In genomic region chr1:188456466-188457175, GRCm38 (mm10) we compare ENCODE assay signal across 23 mouse cellular contexts.
DNase-seq lines count a peak whose midpoint lies in the region; ATAC-seq and TF ChIP-seq lines count a peak whose summit lies in the region.
"Had no signal": no experiment of that assay in that cellular context is flagged by ENCODE, and none has a peak within 500 bp of the region (broad histone marks: within the 10 kb centered on the region; RNA-seq: fewer than 3 reads in every experiment).

No protein-coding gene starts in this region.

- no peaks in the 10 kb centered on the region for H3K27me3 ChIP-seq in embryonic facial prominence, embryonic 14.5 days (replicated peaks; ENCODE audit: control insufficient read depth, insufficient read depth, low read length)
- no peaks in the 10 kb centered on the region for H3K27me3 ChIP-seq in embryonic facial prominence, embryonic 10.5 days (replicated peaks; ENCODE audit: low read depth, poor library complexity, severe bottlenecking)
- H3K27me3 ChIP-seq in midbrain, embryonic 11.5 days (ENCODE audit: control insufficient read depth, insufficient read depth, low read length), result no peaks in the 10 kb centered on the region
- no peaks in the 10 kb centered on the region for H3K27me3 ChIP-seq in midbrain, embryonic 10.5 days (ENCODE audit: low read depth, poor library complexity, severe bottlenecking)
- H3K27me3 ChIP-seq in forebrain, embryonic 12.5 days, result peaks cover 22% of the 10 kb centered on the region
- no peaks in the 10 kb centered on the region; the same call in 1 of the 2 replicates for H3K27me3 ChIP-seq in forebrain, postnatal 0 days (ENCODE audit: insufficient read depth, low read length)
- H3K27me3 ChIP-seq: intestine, embryonic 15.5 days; stomach, embryonic 15.5 days had no signal

- H3K4me1 ChIP-seq in embryonic facial prominence, embryonic 14.5 days (ENCODE audit: control insufficient read depth, insufficient read depth, low read length), result no peaks in the 10 kb centered on the region
- no peaks in the 10 kb centered on the region for H3K4me1 ChIP-seq in embryonic facial prominence, embryonic 10.5 days
- H3K4me1 ChIP-seq in midbrain, embryonic 11.5 days (ENCODE audit: control insufficient read depth, insufficient read depth, low read length), result no peaks in the 10 kb centered on the region
- H3K4me1 ChIP-seq in midbrain, embryonic 10.5 days, result peaks cover 8% of the 10 kb centered on the region; the same call in 1 of the 2 replicates
- peaks cover 16% of the 10 kb centered on the region for H3K4me1 ChIP-seq in forebrain, embryonic 12.5 days
- H3K4me1 ChIP-seq in forebrain, postnatal 0 days (ENCODE audit: insufficient read depth), result 0 out of 2 replicates have a peak, but pooled peaks cover 7% of the 10 kb centered on the region
- H3K4me1 ChIP-seq: intestine, embryonic 15.5 days; stomach, embryonic 15.5 days had no signal

- no peak overlapping the region for H3K9ac ChIP-seq in embryonic facial prominence, embryonic 14.5 days (ENCODE audit: low read depth, low read length)
- H3K9ac ChIP-seq in midbrain, embryonic 11.5 days (ENCODE audit: low read length), result no peak overlapping the region
- H3K9ac ChIP-seq in forebrain, embryonic 12.5 days, result no peak overlapping the region
- no peak overlapping the region for H3K9ac ChIP-seq in forebrain, postnatal 0 days
- H3K9ac ChIP-seq: intestine, embryonic 15.5 days; midbrain, embryonic 13.5 days; neural tube, embryonic 13.5 days; stomach, embryonic 15.5 days had no signal

- TF ChIP-seq CTCF in forebrain, postnatal 0 days (IDR thresholded peaks at IDR 0.05; ENCODE audit: low read depth), result no peak

- intact Hi-C loops in heart, postnatal 36 days (cut with DNase I), result no loop called here

- WGBS in embryonic facial prominence, embryonic 14.5 days, result 65% methylated on average over 13 of the region's 13 CpGs
- 80% methylated on average over 13 of the region's 13 CpGs for WGBS in embryonic facial prominence, embryonic 10.5 days
- WGBS in midbrain, embryonic 11.5 days, result 74% methylated on average over 13 of the region's 13 CpGs
- 88% methylated on average over 13 of the region's 13 CpGs for WGBS in midbrain, embryonic 10.5 days
- 20% methylated on average over 13 of the region's 13 CpGs for WGBS in forebrain, embryonic 12.5 days
- 12% methylated on average over 13 of the region's 13 CpGs for WGBS in forebrain, postnatal 0 days

- H3K4me2 ChIP-seq in embryonic facial prominence, embryonic 14.5 days (ENCODE audit: low read depth, low read length), result no peak overlapping the region
- no peak overlapping the region for H3K4me2 ChIP-seq in midbrain, embryonic 11.5 days
- 0 out of 2 replicates have a peak overlapping the region, but pooled peaks have one; percentile 17 for H3K4me2 ChIP-seq in forebrain, embryonic 12.5 days
- peak overlapping the region; percentile 2; the same call in 1 of the 2 replicates for H3K4me2 ChIP-seq in forebrain, postnatal 0 days (ENCODE audit: low read depth)
- H3K4me2 ChIP-seq: intestine, embryonic 15.5 days; midbrain, embryonic 13.5 days; neural tube, embryonic 13.5 days; stomach, embryonic 15.5 days had no signal

- H3K27ac ChIP-seq in embryonic facial prominence, embryonic 14.5 days (replicated peaks; ENCODE audit: low read depth, low read length), result no peak overlapping the region
- no peak overlapping the region for H3K27ac ChIP-seq in embryonic facial prominence, embryonic 10.5 days (replicated peaks)
- H3K27ac ChIP-seq in midbrain, embryonic 11.5 days (ENCODE audit: low read depth, low read length), result no peak overlapping the region
- H3K27ac ChIP-seq in midbrain, embryonic 10.5 days (replicated peaks), result no peak overlapping the region
- no peak overlapping the region for H3K27ac ChIP-seq in forebrain, embryonic 12.5 days
- no peak overlapping the region for H3K27ac ChIP-seq in forebrain, postnatal 0 days (ENCODE audit: low read depth, low read length)
- H3K27ac ChIP-seq: intestine, embryonic 15.5 days; macrophage; midbrain, embryonic 13.5 days; neural tube, embryonic 13.5 days; stomach, embryonic 15.5 days had no signal

- no peaks in the 10 kb centered on the region for H3K36me3 ChIP-seq in embryonic facial prominence, embryonic 14.5 days (ENCODE audit: control insufficient read depth, insufficient read depth, low read length)
- no peaks in the 10 kb centered on the region for H3K36me3 ChIP-seq in embryonic facial prominence, embryonic 10.5 days (replicated peaks)
- no peaks in the 10 kb centered on the region for H3K36me3 ChIP-seq in midbrain, embryonic 11.5 days (ENCODE audit: control insufficient read depth, insufficient read depth, low read length)
- no peaks in the 10 kb centered on the region for H3K36me3 ChIP-seq in midbrain, embryonic 10.5 days
- H3K36me3 ChIP-seq in forebrain, embryonic 12.5 days (replicated peaks), result no peaks in the 10 kb centered on the region
- H3K36me3 ChIP-seq in forebrain, postnatal 0 days (ENCODE audit: insufficient read depth), result no peaks in the 10 kb centered on the region
- H3K36me3 ChIP-seq: intestine, embryonic 15.5 days; midbrain, embryonic 13.5 days; neural tube, embryonic 13.5 days; stomach, embryonic 15.5 days had no signal

- H3K4me3 ChIP-seq in embryonic facial prominence, embryonic 14.5 days (ENCODE audit: low read depth, low read length), result no peak overlapping the region
- H3K4me3 ChIP-seq in embryonic facial prominence, embryonic 10.5 days, result no peak overlapping the region
- no peak overlapping the region for H3K4me3 ChIP-seq in midbrain, embryonic 11.5 days (ENCODE audit: low read depth, low read length)
- H3K4me3 ChIP-seq in midbrain, embryonic 10.5 days, result no peak overlapping the region
- H3K4me3 ChIP-seq in forebrain, embryonic 12.5 days (replicated peaks), result no peak overlapping the region
- no peak overlapping the region for H3K4me3 ChIP-seq in forebrain, postnatal 0 days (ENCODE audit: low read depth, low read length)
- H3K4me3 ChIP-seq: intestine, embryonic 15.5 days; midbrain, embryonic 13.5 days; myocyte; neural tube, embryonic 13.5 days; stomach, embryonic 15.5 days had no signal

- no peaks in the 10 kb centered on the region for H3K9me3 ChIP-seq in embryonic facial prominence, embryonic 14.5 days (ENCODE audit: control insufficient read depth, low read length)
- H3K9me3 ChIP-seq in embryonic facial prominence, embryonic 10.5 days, result no peaks in the 10 kb centered on the region
- H3K9me3 ChIP-seq in midbrain, embryonic 11.5 days (ENCODE audit: control insufficient read depth, low read length), result no peaks in the 10 kb centered on the region
- no peaks in the 10 kb centered on the region for H3K9me3 ChIP-seq in midbrain, embryonic 10.5 days (replicated peaks)
- no peaks in the 10 kb centered on the region for H3K9me3 ChIP-seq in forebrain, embryonic 12.5 days
- H3K9me3 ChIP-seq in forebrain, postnatal 0 days (ENCODE audit: low read length), result no peaks in the 10 kb centered on the region
- H3K9me3 ChIP-seq: intestine, embryonic 15.5 days; midbrain, embryonic 13.5 days; neural tube, embryonic 13.5 days; stomach, embryonic 15.5 days had no signal

- no peak for ATAC-seq in embryonic facial prominence, embryonic 14.5 days (ENCODE audit: low read depth)
- 0 out of 2 replicates have a peak, but pooled peaks have one; percentile 46 for ATAC-seq in midbrain, embryonic 11.5 days (ENCODE audit: low FRiP score)
- ATAC-seq in forebrain, embryonic 12.5 days (ENCODE audit: low FRiP score), result peak; percentile 62; the same call in 1 of the 2 replicates
- no peak for ATAC-seq in forebrain, postnatal 0 days
- ATAC-seq: intestine, embryonic 15.5 days; Patski had no signal

- DNase-seq in embryonic facial prominence, embryonic 14.5 days (ENCODE audit: low spot score), result peak; percentile 6
- DNase-seq in embryonic facial prominence, embryonic 10.5 days (ENCODE audit: low spot score), result no peak
- DNase-seq in midbrain, embryonic 11.5 days (ENCODE audit: low spot score, missing footprints), result no peak
- no peak for DNase-seq in midbrain, embryonic 10.5 days (ENCODE audit: low spot score)
- DNase-seq in forebrain, postnatal 0 days, result peak; percentile 9
- DNase-seq in lung, postnatal 14 days, result no peak
- DNase-seq in heart, postnatal 36 days, result no peak
- DNase-seq: adrenal gland, postnatal 36 days; cerebellum, adult 11 months; kidney, adult 8-10 months; kidney, postnatal 10 days; left cerebral cortex, postnatal 4 days; right cerebral cortex, adult 18-20 months; thymus, adult 18-20 months; thymus, postnatal 36 days had no signal

Comparison
In these comparisons a context has a peak if more than half of its experiments do, and no peak if none do; other contexts are left out.
1. ATAC-seq: peak in midbrain, embryonic 11.5 days (single experiment) and forebrain, embryonic 12.5 days (single experiment); none in embryonic facial prominence, embryonic 14.5 days (single experiment) and forebrain, postnatal 0 days (single experiment).
2. DNase-seq: peak in embryonic facial prominence, embryonic 14.5 days (single experiment) and forebrain, postnatal 0 days (single experiment); none in embryonic facial prominence, embryonic 10.5 days (single experiment), midbrain, embryonic 11.5 days (single experiment), midbrain, embryonic 10.5 days (single experiment), lung, postnatal 14 days (single experiment) and heart, postnatal 36 days (0 of 2).
3. H3K4me2 ChIP-seq: peak in forebrain, embryonic 12.5 days (single experiment) and forebrain, postnatal 0 days (single experiment); none in embryonic facial prominence, embryonic 14.5 days (single experiment) and midbrain, embryonic 11.5 days (single experiment).